Mouse (Mus musculus) heart, postnatal 14 days (tissue): Measurements from ENCODE around the gene Rassf8. TPM values are rescaled to one million over a fixed set of nuclear protein-coding genes. Genes with fewer than 3 reads are reported as not detected.
A peak's percentile ranks its signal among the peaks of the same experiment; 100 is the strongest.

ENCODE experiments used
- DNase-seq, 2 experiments: peaks; one replicate each; pipeline ENCODE4 v3.0.0; 2021 to 2022
- intact Hi-C: fragments of 180-260 bp; cut with DNase I; formaldehyde crosslinking; loops from one replicate; pipeline ENCODE4 v1.15.1; 2025
- total RNA-seq, 2 experiments: library from RNA; stranded (reverse); gene quantifications; 2 replicates each; pipeline ENCODE4 v1.2.3; 2021

Rassf8 gene
- total RNA-seq, 2 experiments from 2014 or later = 58.2 to 58.4 TPM

DNA sequence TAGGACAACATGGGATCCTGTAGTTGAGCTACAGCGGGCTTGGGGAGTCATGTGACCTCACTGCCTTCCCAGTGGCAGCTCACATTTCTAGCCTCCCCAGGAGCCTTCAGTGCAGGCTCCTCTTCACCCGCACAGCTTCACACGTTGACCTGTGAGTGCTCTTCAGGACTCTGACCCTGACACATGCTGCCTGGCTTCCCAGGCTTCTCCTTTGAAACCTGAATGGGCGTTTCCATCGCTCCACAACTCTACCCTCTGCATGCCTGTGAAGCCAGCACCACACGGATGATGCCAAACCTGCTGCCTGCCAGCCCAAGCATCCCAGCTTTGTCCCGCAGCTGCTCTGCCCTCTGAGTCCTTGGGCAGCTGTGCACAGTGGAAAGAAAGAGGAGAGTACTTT, 63.0 kb downstream of the Rassf8 start:
- intact Hi-C loops = no loop called here
- DNase-seq = no peak

- peak; percentile 20 to 32 for DNase-seq
- intact Hi-C loops = no loop called here
Observed at GRCm38 (mm10) chr6:145810015-145810414, 63.5 kb downstream of the Rassf8 start.

DNA sequence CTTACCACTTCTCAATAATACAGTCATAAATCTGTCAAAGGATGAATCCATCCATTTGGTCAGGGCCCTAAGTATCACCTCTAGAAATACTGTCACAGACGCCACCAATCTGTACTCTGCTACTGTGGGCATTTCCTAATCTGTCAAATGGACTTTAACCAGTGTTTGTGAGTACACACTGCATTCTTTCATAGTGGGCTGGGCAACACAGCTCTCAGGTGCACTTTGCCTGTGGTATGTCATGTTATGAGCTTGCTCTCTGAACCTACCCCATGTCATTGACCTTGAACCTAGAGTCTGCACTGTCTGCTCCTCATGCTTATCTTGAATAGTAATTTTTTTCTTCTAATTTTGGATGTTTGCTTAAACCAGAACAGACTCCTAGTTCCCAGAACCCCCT, 64.6 kb downstream of the Rassf8 start:
- DNase-seq = no peak
- intact Hi-C loops = no loop called here

- intact Hi-C loops = no loop called here
- DNase-seq = peak in 1 of 2 experiments; percentile 34
Observed at GRCm38 (mm10) chr6:145815200-145815599, 68.7 kb downstream of the Rassf8 start.

- DNase-seq = no peak
- intact Hi-C loops = no loop called here
Observed at GRCm38 (mm10) chr6:145819151-145819550, 72.6 kb downstream of the Rassf8 start.

GRCm38 (mm10) chr6:145822218-145822617, 75.7 kb downstream of the Rassf8 start:
- intact Hi-C loops = loop anchor here (5.0 kb wide), 1 partner anchor 405 kb away; no protein-coding TSS in a partner anchor

GRCm38 (mm10) chr6:145823103-145823502, 76.6 kb downstream of the Rassf8 start:
- no peak for DNase-seq
- intact Hi-C loops = loop anchor here (5.0 kb wide), 1 partner anchor 406 kb away; no protein-coding TSS in a partner anchor

More at GRCm38 (mm10) chr6:145822218-145822617, 75.7 kb downstream of the Rassf8 start:
- no peak for DNase-seq

DNA sequence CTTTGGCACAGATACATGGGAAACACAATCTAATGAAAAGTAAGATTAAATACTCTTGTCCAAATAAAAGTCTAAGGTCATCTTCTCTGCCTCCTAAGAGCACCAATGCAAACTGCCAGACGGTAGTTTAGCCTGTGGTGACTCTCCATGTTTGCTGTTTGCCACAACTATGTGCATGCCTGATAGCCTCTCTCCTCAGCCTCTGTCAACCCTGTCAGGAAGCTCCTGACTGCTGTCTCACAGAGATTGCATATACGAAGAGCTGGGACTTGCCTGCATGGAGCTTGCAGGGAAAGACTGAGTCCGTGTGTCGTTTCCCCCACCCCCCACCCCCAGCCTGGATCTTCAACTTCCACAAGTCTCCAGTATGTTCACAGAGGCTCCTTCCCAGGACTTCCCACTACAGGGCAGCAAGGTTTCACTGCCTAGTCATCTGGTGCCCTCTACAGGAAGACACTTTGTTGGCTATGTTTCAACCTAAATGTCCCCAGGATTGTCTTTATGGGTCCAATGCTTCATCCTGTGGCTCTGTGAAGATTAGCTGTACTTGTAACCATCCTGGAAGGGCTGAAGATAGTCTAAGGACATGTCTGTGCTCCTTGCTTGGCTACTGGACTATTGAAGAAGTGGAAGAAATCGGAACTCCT, 77.2 kb downstream of the Rassf8 start:
- intact Hi-C loops = loop anchor here (2.0 to 5.0 kb wide), 2 partner anchors 406 to 463 kb away; no protein-coding TSS in a partner anchor
- DNase-seq = peak in 1 of 2 experiments; percentile 54

GRCm38 (mm10) chr6:145826305-145826704, 79.8 kb downstream of the Rassf8 start:
- intact Hi-C loops = loop anchor here (5.0 kb wide), 1 partner anchor 341 kb away; no protein-coding TSS in a partner anchor
- no peak for DNase-seq

DNA sequence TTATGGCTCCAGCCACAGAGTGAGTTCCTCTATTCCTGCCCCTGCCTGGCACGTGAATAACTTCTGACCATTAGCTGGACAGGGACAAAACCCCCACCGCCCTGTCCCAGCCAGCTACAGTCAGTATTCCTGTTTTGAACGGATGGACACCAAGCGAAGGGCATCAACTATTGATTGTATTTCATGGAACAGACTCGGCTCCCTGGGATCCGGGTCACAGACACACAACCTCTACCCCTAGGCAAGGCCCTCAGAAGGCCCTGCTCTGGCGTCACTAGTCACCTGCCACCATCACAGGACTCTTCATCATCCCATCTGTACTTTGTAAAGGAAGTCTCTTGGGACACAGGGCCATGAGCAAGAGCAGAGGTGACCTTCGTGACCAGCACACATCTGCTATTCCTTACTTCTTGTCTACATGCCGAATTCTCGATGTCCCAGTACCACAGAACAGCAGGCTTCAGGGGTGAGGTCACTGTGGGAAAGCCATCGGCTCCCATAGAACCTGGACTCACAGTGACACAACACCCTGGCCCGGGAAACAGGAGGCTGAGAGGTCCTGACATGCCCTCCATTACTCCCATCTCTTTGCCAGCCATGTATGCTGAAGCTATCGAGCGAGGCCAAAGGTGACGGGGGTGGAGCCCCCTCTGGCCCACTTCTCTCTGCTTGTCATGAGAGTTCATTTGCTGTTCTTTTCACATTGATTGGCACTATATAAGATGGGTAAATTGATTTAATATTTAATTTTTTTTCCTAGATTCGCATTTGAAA, 82.7 kb downstream of the Rassf8 start:
- intact Hi-C loops = loop anchor here (5.0 kb wide), 1 partner anchor 338 kb away; no protein-coding TSS in a partner anchor
- DNase-seq = no peak

- intact Hi-C loops = loop anchor here (2.0 to 5.0 kb wide), 3 partner anchors 25 to 572 kb away; no protein-coding TSS in a partner anchor
- DNase-seq = peak; percentile 74 to 79
Observed at GRCm38 (mm10) chr6:145830117-145830516, 83.6 kb downstream of the Rassf8 start.

DNA sequence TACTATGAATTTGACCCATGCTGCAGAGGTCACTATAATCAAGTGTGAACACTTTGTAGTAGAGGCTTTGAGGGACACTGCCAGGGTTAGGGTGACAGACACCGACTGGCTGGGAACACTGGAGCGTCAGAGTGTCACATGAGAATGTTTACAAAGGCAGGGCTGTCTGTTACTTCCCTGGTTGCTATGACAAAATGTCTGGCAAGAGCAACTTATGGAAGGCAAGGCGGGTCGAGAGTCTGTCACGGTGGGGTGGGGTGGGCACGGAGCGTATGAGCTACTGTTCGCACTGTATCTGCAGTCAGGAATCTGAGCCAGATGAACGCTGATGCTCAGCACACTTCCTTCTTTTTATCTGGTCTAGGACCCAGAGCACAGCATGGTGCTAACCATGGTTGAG, 84.1 kb downstream of the Rassf8 start:
- intact Hi-C loops = loop anchor here (1.0 to 5.0 kb wide), 4 partner anchors 24 to 572 kb away; no protein-coding TSS in a partner anchor
- no peak for DNase-seq

DNA sequence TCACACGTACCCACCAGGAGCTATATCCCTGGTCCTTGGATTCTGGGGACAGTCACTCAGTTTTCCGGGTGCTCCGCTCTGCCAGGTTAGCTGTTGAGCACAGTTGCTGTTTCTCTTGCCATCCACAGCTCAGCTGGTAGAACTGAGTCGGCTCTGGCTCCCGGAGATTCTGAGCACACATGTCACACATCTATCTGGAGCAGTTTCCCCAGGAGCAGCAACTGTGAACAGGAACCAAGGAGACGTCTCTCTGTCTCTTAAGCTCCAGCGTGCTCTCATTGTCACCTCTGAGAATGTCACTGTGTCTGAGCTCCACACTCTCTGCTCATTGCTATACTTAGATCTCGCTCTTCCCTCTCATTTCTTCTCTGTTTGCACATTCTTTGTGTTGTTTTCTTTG, 86.4 kb downstream of the Rassf8 start:
- intact Hi-C loops = loop anchor here (5.0 kb wide), 2 partner anchors 504 to 569 kb away; no protein-coding TSS in a partner anchor
- DNase-seq = no peak

DNA sequence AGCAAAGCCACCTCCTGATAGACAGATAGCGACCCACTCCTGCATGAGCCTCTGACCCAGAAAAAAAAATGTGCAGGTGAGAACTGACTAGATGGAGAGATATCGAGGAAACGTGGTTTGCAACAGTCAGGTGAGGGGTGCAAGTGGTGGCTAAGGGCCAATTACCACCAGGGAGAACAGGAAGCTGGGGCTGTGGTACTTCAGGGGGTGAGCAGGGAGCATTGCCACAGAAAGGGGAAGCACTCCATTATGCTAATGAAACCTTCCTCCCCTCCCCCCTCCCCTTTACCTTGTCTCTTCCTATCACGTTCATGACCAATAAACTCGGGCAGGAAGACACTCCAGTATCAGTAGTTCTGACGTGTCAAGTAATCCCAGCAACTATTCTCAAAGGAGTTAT, 88.8 kb downstream of the Rassf8 start:
- no peak for DNase-seq
- intact Hi-C loops = no loop called here

DNA sequence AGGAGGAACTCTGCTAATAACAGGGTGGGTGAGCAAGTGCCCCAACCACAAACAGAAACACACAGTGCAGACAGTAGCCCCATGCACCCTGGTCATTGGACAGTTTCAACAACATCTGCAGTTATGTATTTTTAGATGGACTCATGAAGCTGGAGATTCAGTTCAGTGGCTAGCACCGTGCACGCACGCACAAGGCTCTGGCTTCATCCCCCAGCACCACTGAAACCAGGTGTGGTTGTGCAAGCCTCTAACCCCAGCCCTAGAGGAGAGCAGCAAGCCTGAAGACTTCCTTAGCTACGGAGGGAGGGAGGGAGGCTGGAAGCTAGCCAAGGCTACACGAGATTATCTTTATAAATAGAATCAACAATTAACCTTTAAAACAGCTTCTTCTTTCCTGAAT, 99.1 kb downstream of the Rassf8 start:
- no peak for DNase-seq
- intact Hi-C loops = no loop called here

DNA sequence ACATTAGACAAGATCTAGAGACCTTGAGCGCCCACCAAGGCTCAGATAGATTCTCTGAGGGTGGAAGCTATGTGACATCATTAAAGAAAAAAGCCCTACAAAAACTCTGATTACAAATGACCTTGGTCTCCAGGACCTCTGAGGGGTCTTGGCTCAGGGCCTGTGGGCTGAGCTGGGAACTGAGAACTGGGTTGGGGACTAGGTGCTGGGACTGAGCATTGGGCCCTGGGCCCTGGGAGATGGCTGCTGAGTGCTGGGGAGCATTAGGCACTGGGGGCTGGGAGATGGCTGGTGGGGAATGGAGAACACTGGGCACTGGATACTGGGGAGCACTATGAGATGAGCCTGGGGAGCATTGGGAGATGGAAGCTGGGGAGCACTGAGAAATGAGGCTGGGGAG, 99.5 kb downstream of the Rassf8 start:
- no peak for DNase-seq
- intact Hi-C loops = no loop called here

- DNase-seq = no peak
- intact Hi-C loops = no loop called here
Observed at GRCm38 (mm10) chr6:145846948-145847347, 100.4 kb downstream of the Rassf8 start.

- intact Hi-C loops = no loop called here
Observed at GRCm38 (mm10) chr6:145847661-145848060, 101.1 kb downstream of the Rassf8 start.

DNA sequence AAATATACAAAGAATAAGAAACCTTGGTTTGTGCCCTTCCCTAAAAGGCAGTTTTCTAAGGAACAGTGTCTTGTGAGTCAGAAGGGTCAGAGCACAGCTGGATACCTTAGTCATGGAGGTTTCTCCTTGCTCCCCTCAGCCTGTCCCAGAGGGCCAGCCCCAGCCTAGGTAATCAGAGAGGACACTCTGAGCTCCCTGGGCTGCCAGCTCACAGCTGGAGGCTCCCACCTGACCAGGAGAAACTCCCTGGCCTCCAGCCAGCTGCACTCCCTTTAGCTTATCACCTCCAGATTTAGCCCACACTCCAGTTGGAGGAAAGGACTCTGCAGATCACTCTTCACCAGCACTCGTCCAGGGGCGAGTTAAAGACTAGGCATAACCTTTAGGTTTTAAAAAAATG, 104.2 kb downstream of the Rassf8 start:
- intact Hi-C loops = loop anchor here (5.0 kb wide), 1 partner anchor 422 kb away; no protein-coding TSS in a partner anchor
- DNase-seq = peak; percentile 72 to 80

More at GRCm38 (mm10) chr6:145847661-145848060, 101.1 kb downstream of the Rassf8 start:
- no peak for DNase-seq

GRCm38 (mm10) chr6:145851956-145852355, 105.4 kb downstream of the Rassf8 start:
- intact Hi-C loops = loop anchor here (5.0 kb wide), 1 partner anchor 420 kb away; no protein-coding TSS in a partner anchor
- no peak for DNase-seq

GRCm38 (mm10) chr6:145852708-145853107, 106.2 kb downstream of the Rassf8 start:
- DNase-seq = no peak
- intact Hi-C loops = loop anchor here (5.0 kb wide), 1 partner anchor 420 kb away; no protein-coding TSS in a partner anchor
